Mouse (Mus musculus): ENCODE data around the gene Rps6ka5. TPM values are rescaled to one million over a fixed set of nuclear protein-coding genes. Genes with fewer than 3 reads are reported as not detected.

Gene Rps6ka5
- polyA plus RNA-seq, 1 experiment, result 0.67 TPM

DNA sequence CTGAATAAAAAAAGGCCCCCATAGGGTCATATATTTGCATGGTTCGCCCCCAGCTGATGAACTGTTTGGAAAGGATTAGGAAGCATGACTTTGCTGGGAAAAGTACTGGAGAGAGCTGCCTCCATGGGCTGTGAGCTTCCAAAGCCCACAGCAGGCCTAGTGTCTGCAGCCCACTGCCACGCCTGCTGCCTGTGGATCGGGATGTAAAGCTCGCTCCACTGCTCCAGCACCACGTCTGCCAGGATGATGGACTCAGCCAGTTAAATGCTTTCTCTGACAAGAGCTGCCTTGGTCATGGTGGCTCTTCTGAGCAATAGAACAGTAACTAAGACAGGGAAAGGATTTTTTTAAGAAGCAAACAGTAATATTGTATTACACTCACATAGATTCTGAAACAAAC is 46.1 kb downstream of the Rps6ka5 start:
- WGBS, result 88% methylated on average over 5 of the region's 5 CpGs
- DNase-seq (ENCODE audit: low read depth, low spot score), result no peak

DNA sequence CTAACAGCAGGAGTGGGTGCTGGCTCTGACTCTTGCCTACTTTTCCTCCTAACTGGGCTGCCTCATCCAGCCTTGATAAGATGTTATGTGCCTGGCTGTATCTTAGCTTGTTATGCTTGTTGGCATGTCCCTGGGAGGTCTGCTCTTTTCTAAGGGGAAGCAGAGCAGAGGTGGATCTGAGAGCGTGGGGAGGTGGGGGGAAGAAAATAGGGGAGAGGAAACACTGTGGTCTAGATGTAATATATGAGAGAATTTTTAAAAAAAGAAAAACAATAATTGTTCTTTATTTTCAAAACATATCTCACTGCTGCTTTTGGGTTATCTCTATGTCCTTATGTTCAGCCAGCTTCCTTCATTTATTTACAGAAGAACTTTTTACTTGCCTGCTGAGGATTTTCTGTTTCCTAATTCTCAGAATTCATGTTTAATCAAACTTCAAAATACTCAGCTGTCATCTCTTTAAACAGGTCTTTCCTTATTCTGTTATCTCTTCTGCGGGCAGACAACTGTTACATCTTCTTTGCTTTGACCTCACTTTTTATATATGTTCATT is 56.1 kb downstream of the Rps6ka5 start:
- 93% methylated on average over 2 of the region's 2 CpGs for WGBS
- no peak for DNase-seq (ENCODE audit: low read depth, low spot score)

DNA sequence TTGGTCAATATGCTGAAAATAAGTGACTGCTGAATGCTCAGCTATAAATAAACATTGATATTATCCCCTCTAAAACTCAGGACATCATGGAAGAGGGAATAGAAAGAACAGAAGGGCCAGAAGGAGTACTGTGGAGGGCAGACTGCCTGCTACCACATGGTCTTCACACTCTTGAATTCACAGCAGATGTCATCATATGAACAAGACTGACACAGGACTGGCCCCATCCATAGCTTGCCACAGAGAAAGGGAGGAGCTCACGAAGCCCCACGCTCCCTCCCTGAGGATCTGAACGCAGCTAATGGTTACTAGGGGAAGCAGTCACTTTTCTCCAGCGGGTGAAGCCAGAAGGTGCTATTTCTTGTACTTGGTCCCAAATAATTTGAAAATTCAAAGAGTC is 61.5 kb downstream of the Rps6ka5 start:
- WGBS, result 79% methylated on average over 4 of the region's 4 CpGs
- no peak for DNase-seq (ENCODE audit: low read depth, low spot score)

DNA sequence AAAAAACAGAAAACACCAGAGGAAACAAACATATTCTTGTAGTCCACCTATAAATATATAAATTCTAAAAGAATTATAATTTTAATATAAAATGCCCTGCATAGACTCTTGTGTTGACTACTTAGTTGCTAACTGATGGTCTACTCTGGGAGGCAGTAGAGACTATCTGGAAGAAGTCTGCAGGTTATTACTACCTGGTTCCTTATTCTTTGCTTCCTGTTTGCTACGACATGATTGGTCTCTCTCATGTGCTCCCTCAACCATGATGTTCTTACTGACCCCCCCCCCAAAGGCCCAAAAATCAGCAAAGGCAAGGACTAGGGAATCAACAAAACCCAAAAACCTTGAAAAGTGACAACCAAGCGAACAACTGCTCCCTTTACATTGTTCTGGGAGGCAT is 66.7 kb downstream of the Rps6ka5 start:
- WGBS, result 85% methylated on average over 2 of the region's 2 CpGs
- no peak for DNase-seq (ENCODE audit: low read depth, low spot score)

- 78% methylated on average over 4 of the region's 4 CpGs for WGBS
- DNase-seq (ENCODE audit: low read depth, low spot score), result no peak
These were observed 70.8 kb downstream of the Rps6ka5 start for GRCm38 (mm10) chr12:100655972-100656371.

GRCm38 (mm10) chr12:100641936-100642335 is 84.8 kb downstream of the Rps6ka5 start:
- DNase-seq (ENCODE audit: low read depth, low spot score), result no peak
- WGBS, result 92% methylated on average over 1 of the region's 1 CpGs

- no peak for DNase-seq (ENCODE audit: low read depth, low spot score)
- WGBS, result 64% methylated on average over 3 of the region's 3 CpGs
These were observed 86.1 kb downstream of the Rps6ka5 start for GRCm38 (mm10) chr12:100640726-100641125.

GRCm38 (mm10) chr12:100639680-100640079 is 87.1 kb downstream of the Rps6ka5 start:
- 25% methylated on average over 7 of the region's 7 CpGs for WGBS
- no peak for DNase-seq (ENCODE audit: low read depth, low spot score)

DNA sequence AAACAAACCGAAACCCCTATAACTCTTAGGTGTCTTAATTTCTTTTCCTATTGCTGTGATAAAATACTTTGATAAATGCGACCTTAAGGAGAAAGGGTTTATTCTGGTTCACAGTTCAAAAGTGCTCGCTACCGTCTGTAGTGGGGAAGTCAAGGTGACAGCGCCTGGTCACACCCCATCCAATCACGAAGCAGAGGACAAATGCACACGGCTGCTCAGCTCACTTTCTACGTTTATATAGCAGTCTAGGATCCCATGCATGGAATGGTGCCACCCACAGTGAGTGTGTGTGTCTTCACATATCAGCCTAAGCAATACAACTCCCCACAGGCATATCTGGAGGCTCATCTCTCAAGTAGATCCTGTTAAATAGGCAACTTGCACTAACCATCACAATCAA is 88.9 kb downstream of the Rps6ka5 start:
- DNase-seq (ENCODE audit: low read depth, low spot score), result no peak
- 85% methylated on average over 8 of the region's 8 CpGs for WGBS

- WGBS, result 81% methylated on average over 3 of the region's 3 CpGs
- DNase-seq (ENCODE audit: low read depth, low spot score), result no peak
These were observed 90.0 kb downstream of the Rps6ka5 start for GRCm38 (mm10) chr12:100636733-100637132.

GRCm38 (mm10) chr12:100636299-100636633 is 90.5 kb downstream of the Rps6ka5 start:
- WGBS, result 92% methylated on average over 2 of the region's 2 CpGs
- no peak for DNase-seq (ENCODE audit: low read depth, low spot score)

DNA sequence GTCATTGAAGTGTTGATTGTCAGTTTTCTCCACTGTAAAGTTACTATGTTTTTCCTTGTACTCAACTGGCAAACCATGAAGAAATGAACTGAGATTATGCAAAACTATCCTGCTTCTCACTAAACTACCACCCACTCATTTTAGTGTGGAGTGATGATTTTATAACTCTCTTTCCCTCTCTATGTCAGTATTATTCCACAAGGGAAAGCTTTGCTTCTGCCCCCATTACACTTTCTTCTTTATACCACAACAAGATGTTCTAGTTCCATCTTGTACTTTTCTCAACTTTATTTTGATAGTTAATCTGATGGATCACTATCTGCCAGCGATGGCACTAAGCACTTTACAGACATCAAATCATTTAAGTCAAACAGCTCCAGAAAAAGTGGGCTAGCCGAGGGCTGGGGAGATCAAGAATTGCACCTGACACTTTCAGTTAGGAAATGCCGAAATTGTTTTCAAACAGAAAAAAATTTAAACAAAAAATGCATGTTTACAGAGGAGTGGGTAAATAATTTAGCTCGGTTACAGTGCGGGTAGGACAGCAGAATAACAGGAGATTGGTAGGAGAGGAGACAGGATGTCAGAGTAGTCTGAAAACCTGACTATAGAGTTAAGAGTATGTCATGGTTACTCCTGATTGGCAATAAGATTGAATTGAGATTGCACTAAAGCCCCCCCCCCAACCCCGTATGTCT is 91.0 kb downstream of the Rps6ka5 start:
- WGBS, result 90% methylated on average over 6 of the region's 6 CpGs
- DNase-seq (ENCODE audit: low read depth, low spot score), result no peak

GRCm38 (mm10) chr12:100633231-100633630 is 93.6 kb downstream of the Rps6ka5 start:
- 78% methylated on average over 3 of the region's 3 CpGs for WGBS
- no peak for DNase-seq (ENCODE audit: low read depth, low spot score)

DNA sequence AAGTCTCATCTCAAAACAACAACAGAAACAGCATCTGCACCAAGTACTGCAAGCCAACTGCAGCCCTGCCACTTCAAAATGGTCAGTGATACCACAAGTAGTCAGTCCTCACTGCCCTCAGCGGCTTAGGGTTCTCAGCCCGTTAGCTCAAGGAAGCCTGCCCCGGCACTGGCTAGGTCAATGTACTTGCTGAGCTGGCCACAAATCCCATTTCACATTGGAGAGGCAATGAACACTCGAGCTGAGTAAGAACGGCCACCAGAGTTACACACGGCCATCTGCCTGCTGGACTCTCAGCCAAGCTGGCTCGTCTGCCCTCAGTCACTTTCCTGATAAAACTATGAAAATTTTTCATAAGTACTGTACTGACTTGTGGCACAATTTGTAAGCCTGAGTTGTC is 95.5 kb downstream of the Rps6ka5 start:
- 83% methylated on average over 7 of the region's 7 CpGs for WGBS

DNA sequence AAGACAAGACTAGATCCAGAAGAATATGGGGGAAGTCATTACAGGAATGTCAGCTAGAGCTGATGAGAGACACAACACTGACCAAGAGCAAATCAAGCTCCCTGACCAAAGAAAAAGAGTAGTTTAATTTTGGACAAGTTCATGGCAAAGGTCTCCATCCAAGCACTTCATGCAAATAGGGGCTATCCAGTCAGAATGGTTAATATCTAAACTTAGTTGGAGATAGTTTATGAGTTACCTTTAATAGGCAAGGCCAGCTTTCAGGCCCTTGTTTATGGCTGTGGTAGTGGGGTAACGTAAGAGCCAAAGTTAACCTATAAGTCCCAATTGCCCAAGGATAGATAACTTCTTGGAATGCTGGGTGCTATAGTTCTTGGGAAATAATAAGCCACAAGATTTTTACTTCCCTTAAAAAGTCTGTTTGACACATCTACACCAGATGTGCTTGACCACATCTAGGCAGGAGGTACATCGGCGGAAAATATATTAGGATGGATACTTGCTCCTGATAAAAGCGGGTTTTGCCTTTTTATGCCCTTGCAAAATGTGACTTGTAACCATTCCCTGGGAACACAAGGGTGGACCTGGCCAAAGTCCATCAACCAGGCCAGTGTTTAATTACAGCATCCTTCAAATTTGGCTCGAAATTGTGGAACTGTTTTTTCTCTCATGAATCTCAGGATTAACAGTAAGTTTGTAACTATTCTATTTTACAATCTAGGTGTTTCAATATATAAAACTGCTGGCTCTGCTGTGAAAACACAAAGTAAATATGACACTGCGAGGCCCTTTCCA is 97.5 kb downstream of the Rps6ka5 start:
- 71% methylated on average over 6 of the region's 6 CpGs for WGBS
- DNase-seq (ENCODE audit: low read depth, low spot score), result no peak

More for the DNA sequence above, 95.5 kb downstream of the Rps6ka5 start:
- DNase-seq (ENCODE audit: low read depth, low spot score), result no peak

- 6% methylated on average over 1 of the region's 1 CpGs for WGBS
- DNase-seq (ENCODE audit: low read depth, low spot score), result no peak
These were observed 99.6 kb downstream of the Rps6ka5 start for GRCm38 (mm10) chr12:100626991-100627677.

GRCm38 (mm10) chr12:100626273-100626990 is 100.4 kb downstream of the Rps6ka5 start:
- WGBS, result 45% methylated on average over 4 of the region's 4 CpGs
- no peak for DNase-seq (ENCODE audit: low read depth, low spot score)

GRCm38 (mm10) chr12:100624854-100625447 is 101.8 kb downstream of the Rps6ka5 start:
- WGBS, result 75% methylated on average over 3 of the region's 3 CpGs
- DNase-seq (ENCODE audit: low read depth, low spot score), result no peak

DNA sequence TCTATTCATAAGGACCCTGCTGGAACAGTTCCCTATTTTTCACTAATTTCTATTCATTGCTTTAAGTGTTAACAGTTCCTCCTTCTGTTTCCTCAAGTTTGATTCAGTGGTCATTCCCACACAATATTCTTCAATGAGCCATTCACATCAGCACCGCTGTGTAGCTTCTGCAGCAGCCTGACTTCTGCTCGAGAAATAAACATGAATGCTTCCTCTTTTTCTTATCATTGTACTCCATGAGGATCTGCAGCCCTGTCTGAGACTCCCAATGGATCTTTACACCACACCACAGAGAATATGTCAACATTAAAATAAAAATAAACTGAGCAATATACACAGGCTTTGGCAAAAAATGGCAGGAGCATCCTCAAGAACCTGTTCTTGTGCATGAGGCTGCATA is 111.5 kb downstream of the Rps6ka5 start:
- no peak for DNase-seq (ENCODE audit: low read depth, low spot score)
- 84% methylated on average over 2 of the region's 2 CpGs for WGBS
